Mouse (Mus musculus) lung, embryonic 15.5 days (tissue): Measurements from ENCODE around the gene Ddx20. TPM values are rescaled to one million over a fixed set of nuclear protein-coding genes. Genes with fewer than 3 reads are reported as not detected.
A peak's percentile ranks its signal among the peaks of the same experiment; 100 is the strongest.

ENCODE experiments used
- ATAC-seq: fragments of 200-750 bp; cut with Nextera tagmentation; 2 replicates; pipeline ENCODE4 v1.8.0; 2017; ENCODE audit warnings: moderate number of reproducible peaks, borderline replicate concordance; ENCODE audit not compliant: low FRiP score, low TSS enrichment; ENCODE audit errors: extremely low read depth
- H3K27ac ChIP-seq: fragments of 300-500 bp; sonication (generic); 2 replicates; pipeline ENCODE4 v1.5.1; 2015; ENCODE audit warnings: moderate library complexity, mild to moderate bottlenecking, inconsistent platforms
- H3K27me3 ChIP-seq: fragments of 300-500 bp; sonication (generic); 2 replicates; pipeline ENCODE4 v1.6.1; 2015; ENCODE audit warnings: inconsistent platforms
- H3K36me3 ChIP-seq: fragments of 300-500 bp; sonication (generic); 2 replicates; pipeline ENCODE4 v1.6.1; 2015; ENCODE audit warnings: inconsistent platforms
- H3K4me1 ChIP-seq: fragments of 300-500 bp; sonication (generic); 2 replicates; pipeline ENCODE4 v1.6.1; 2015; ENCODE audit warnings: inconsistent platforms
- H3K4me2 ChIP-seq: fragments of 300-500 bp; sonication (generic); 2 replicates; pipeline ENCODE4 v1.6.1; 2015; ENCODE audit warnings: inconsistent platforms, mild to moderate bottlenecking, moderate library complexity
- H3K4me3 ChIP-seq: fragments of 300-500 bp; sonication (generic); 2 replicates; pipeline ENCODE4 v1.5.1; 2015; ENCODE audit warnings: mild to moderate bottlenecking, inconsistent platforms
- H3K9ac ChIP-seq: fragments of 300-500 bp; sonication (generic); 2 replicates; pipeline ENCODE4 v1.6.1; 2015; ENCODE audit warnings: inconsistent platforms
- H3K9me3 ChIP-seq: fragments of 300-500 bp; sonication (generic); 2 replicates; pipeline ENCODE4 v1.6.1; 2016; ENCODE audit warnings: inconsistent platforms
- WGBS: fragments of 180-500 bp; shearing (Covaris S2); methylation state at CpG from one replicate; pipeline ENCODE4 v1.1.7; 2015; 5-methylcytosine and 5-hydroxymethylcytosine counted together
- polyA plus RNA-seq: library from polyadenylated mRNA; unstranded; fragments of >200 nt; fragmentation: Nextera tagmentation; extraction: Ambion mirVana; gene quantifications from 2 replicates; pipeline ENCODE4 v1.2.1, GENCODE M21; 2015

Gene Ddx20
- polyA plus RNA-seq: 40.8 and 41.3 TPM in 2 replicates

- Histone ChIP-seq H3K4me3 (peak within 1 kb of the TSS; percentile 85), H3K9ac (peak within 1 kb of the TSS; percentile 93), H3K27me3 (no peaks in the 10 kb centered on the region), H3K36me3 (peaks cover 23% of the 10 kb centered on the region), H3K9me3 (no peaks in the 10 kb centered on the region), H3K4me1 (peaks cover 7% of the 10 kb centered on the region), H3K27ac (peak within 1 kb of the TSS; percentile 69), H3K4me2 (peak within 1 kb of the TSS; percentile 60)
- ATAC-seq: peak; percentile 96
- 0% methylated on average over 70 of the region's 72 CpGs for WGBS
Observed at GRCm38 (mm10) chr3:105687324-105688060, at the start of gene Ddx20. Gene Ddx20, minus strand, starts transcription at chr3:105687574.

DNA sequence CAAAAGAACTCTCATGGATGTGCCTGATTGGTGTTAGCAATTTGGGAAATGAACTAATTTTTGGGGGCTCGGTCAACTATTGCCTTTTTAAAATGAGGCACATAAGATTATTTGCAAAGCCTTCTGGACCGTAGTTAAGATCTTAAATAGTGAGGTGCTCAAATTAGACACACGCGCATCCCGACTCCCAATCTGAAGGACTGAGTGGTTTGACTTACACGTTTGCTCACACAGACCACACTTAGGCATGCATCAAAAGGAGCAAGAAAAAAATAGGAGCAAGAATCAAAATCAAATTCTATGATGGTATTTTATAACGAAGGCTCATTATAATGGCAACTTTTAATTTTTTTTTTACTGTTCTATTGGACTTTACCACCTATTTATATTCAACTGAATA, 49.7 kb upstream of the Ddx20 start:
- WGBS: 85% methylated on average over 7 of the region's 7 CpGs
- H3K4me3 ChIP-seq: no peak overlapping the region
- H3K9ac ChIP-seq: no peak overlapping the region
- peaks cover 24% of the 10 kb centered on the region; the same call in 1 of the 2 replicates for H3K36me3 ChIP-seq
- no peak for ATAC-seq
- no peak overlapping the region for H3K27ac ChIP-seq
- H3K4me1 ChIP-seq: no peaks in the 10 kb centered on the region; the same call in 1 of the 2 replicates
- H3K4me2 ChIP-seq: no peak overlapping the region
- H3K9me3 ChIP-seq: no peaks in the 10 kb centered on the region
- H3K27me3 ChIP-seq: no peaks in the 10 kb centered on the region

DNA sequence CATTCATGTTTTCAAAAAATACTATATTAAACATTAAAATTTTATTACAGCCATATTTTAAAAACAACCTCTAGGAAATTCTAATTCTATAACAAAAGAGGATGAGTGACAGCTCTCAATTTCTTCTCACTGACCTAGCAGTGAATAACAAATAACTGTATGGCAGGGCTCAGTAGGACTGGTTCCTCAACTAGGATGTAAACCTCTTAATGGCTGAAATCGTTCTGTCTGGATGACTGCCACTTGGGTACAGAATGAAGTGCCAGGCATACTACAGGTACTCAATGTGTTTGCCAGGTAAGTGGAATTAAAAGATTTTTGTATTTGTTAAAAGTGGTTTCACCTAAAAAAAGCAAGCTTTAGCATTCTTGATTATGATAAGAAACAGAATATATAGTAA, 48.8 kb upstream of the Ddx20 start:
- WGBS: 55% methylated on average over 1 of the region's 1 CpGs
- H3K27me3 ChIP-seq: no peaks in the 10 kb centered on the region
- peaks cover 29% of the 10 kb centered on the region; the same call in 1 of the 2 replicates for H3K36me3 ChIP-seq
- no peaks in the 10 kb centered on the region; the same call in 1 of the 2 replicates for H3K4me1 ChIP-seq
- no peaks in the 10 kb centered on the region for H3K9me3 ChIP-seq
- ATAC-seq: no peak
- H3K27ac ChIP-seq: no peak overlapping the region
- H3K4me2 ChIP-seq: no peak overlapping the region
- no peak overlapping the region for H3K4me3 ChIP-seq
- no peak overlapping the region for H3K9ac ChIP-seq

- no peak overlapping the region for H3K9ac ChIP-seq
- no peak overlapping the region for H3K4me2 ChIP-seq
- no peak for ATAC-seq
- H3K27me3 ChIP-seq: no peaks in the 10 kb centered on the region
- H3K27ac ChIP-seq: peak overlapping the region; percentile 31; the same call in 1 of the 2 replicates
- H3K4me1 ChIP-seq: no peaks in the 10 kb centered on the region; the same call in 1 of the 2 replicates
- H3K36me3 ChIP-seq: peaks cover 37% of the 10 kb centered on the region; the same call in 1 of the 2 replicates
- H3K4me3 ChIP-seq: no peak overlapping the region
- H3K9me3 ChIP-seq: no peaks in the 10 kb centered on the region
Observed at GRCm38 (mm10) chr3:105735285-105735684, 47.9 kb upstream of the Ddx20 start.

DNA sequence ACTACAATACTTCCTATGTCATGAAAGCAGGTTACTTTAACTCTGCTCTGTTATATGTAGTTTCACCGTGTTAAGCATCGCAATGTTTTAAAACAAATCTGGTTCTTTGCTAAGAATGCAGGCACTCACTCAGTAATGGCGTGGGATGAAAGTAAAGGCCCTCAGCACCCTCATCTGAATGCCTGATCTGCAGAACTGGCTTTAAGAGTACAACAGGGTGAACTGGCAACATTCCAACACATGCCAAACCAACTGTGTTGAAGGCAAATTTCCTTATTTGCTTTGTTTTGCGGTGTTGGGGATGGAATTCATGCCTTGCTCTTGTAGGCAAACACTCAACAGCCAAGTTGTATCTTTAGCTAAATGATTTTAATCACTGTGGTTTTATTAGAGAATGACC, 46.2 kb upstream of the Ddx20 start:
- 69% methylated on average over 4 of the region's 4 CpGs for WGBS
- Histone ChIP-seq H3K9ac (no peak overlapping the region), H3K27me3 (no peaks in the 10 kb centered on the region), H3K36me3 (peaks cover 36% of the 10 kb centered on the region; the same call in 1 of the 2 replicates), H3K4me2 (no peak overlapping the region), H3K27ac (no peak overlapping the region), H3K4me3 (no peak overlapping the region), H3K9me3 (no peaks in the 10 kb centered on the region), H3K4me1 (no peaks in the 10 kb centered on the region; the same call in 1 of the 2 replicates)
- ATAC-seq: no peak

DNA sequence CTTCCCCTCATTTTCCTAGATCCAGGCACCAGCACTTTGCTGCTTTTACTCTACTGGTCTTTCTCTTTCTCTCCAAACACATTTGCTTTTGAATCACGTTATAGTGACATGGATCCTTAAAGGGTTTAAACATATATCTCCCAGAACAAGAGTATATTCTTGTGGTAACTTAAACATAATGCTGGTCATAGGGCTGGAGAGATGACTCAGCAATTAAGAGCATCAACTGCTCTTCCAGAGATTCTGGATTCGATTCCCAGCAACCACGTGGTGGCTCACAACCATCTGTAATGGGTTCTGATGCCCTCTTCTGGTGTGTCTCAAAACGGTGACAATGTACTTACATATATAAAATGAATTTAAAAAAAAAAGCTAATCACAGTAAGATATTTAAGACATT, 45.0 kb upstream of the Ddx20 start:
- WGBS: 91% methylated on average over 4 of the region's 4 CpGs
- H3K27ac ChIP-seq: no peak overlapping the region
- no peaks in the 10 kb centered on the region for H3K27me3 ChIP-seq
- no peak overlapping the region for H3K9ac ChIP-seq
- no peaks in the 10 kb centered on the region for H3K9me3 ChIP-seq
- H3K4me1 ChIP-seq: no peaks in the 10 kb centered on the region; the same call in 1 of the 2 replicates
- peaks cover 33% of the 10 kb centered on the region; the same call in 1 of the 2 replicates for H3K36me3 ChIP-seq
- ATAC-seq: no peak
- H3K4me3 ChIP-seq: no peak overlapping the region
- no peak overlapping the region for H3K4me2 ChIP-seq

DNA sequence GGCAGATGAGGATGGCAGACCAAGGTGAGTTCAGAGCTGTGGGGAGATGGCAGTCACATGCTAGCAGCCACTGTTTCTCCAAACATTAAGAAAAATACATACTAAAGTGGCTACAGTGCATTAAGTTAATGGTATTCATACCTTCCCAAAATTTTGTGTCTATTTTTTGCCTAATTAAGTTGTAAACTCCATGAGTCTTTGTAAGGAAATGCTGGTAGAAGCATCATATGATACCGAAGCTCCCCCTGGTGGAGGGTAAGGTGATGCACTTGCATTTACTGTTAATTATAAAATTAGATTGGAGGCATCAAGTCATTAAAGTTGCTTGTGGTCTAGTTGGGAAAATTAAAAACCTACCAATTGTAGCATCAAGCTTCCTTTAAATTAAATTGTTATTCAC, 38.7 kb upstream of the Ddx20 start:
- peaks cover 11% of the 10 kb centered on the region; the same call in 1 of the 2 replicates for H3K36me3 ChIP-seq
- 0% methylated on average over 1 of the region's 1 CpGs for WGBS
- no peak for ATAC-seq

DNA sequence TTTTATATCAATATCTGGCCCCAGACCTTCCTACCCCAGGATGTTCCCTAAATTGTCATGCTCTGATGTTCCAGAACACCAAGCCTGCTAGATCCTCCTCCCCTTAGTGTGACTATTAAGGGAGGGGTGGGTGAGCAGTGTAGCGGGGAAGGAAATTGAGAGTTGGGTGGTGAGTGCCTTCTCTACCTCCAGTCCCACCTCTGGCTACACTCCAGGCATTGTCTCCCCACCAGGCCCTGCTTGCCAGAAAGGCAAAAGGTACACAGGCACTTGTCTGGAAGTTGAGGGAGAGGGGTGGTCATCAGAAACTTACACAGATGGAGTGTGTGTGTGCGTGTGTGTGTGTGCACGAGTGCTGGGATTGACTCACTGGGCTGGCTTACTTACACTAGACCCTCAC, 35.1 kb upstream of the Ddx20 start:
- no peak for ATAC-seq
- WGBS: 81% methylated on average over 3 of the region's 3 CpGs
- Histone ChIP-seq H3K4me3 (no peak overlapping the region), H3K27me3 (no peaks in the 10 kb centered on the region), H3K36me3 (0 out of 2 replicates have a peak, but pooled peaks cover 1% of the 10 kb centered on the region), H3K9me3 (no peaks in the 10 kb centered on the region), H3K27ac (no peak overlapping the region), H3K4me2 (no peak overlapping the region), H3K4me1 (no peaks in the 10 kb centered on the region), H3K9ac (no peak overlapping the region)

More for the DNA sequence above, 38.7 kb upstream of the Ddx20 start:
- Histone ChIP-seq H3K9ac (no peak overlapping the region), H3K27me3 (no peaks in the 10 kb centered on the region), H3K9me3 (no peaks in the 10 kb centered on the region), H3K4me1 (no peaks in the 10 kb centered on the region), H3K4me2 (no peak overlapping the region), H3K4me3 (no peak overlapping the region), H3K27ac (no peak overlapping the region)

DNA sequence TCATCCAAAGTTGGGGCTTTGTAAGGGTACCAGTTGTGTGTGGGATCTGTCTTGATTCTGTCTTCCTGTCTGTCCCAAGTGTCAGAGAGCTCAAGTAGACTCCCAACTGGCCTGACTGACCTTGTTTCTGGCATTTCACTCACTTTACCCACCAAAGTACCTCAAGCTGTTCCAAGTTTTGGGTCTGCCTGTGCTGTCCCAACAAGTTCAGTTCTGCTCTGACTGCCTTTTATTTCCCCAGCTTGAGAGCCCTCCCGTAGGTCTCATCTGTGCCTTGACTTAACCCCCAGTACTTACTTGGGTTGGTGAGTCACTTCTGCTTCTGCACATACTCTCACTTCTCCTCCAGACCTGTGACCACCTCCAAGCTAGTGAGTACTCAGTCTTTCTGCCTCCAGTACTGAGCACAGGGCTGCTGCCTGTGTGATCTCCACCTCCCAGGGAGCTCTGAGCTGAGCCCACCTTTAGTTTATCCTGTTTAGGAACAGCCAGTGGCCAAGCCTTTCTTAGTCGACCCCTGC, 34.4 kb upstream of the Ddx20 start:
- no peak overlapping the region for H3K9ac ChIP-seq
- H3K9me3 ChIP-seq: no peaks in the 10 kb centered on the region
- H3K36me3 ChIP-seq: 0 out of 2 replicates have a peak, but pooled peaks cover 4% of the 10 kb centered on the region
- no peaks in the 10 kb centered on the region for H3K27me3 ChIP-seq
- H3K4me3 ChIP-seq: no peak overlapping the region
- no peak for ATAC-seq
- H3K4me2 ChIP-seq: no peak overlapping the region
- H3K4me1 ChIP-seq: no peaks in the 10 kb centered on the region
- WGBS: 60% methylated on average over 2 of the region's 2 CpGs
- H3K27ac ChIP-seq: no peak overlapping the region

GRCm38 (mm10) chr3:105720514-105720913, 33.1 kb upstream of the Ddx20 start:
- Histone ChIP-seq H3K4me3 (no peak overlapping the region), H3K36me3 (0 out of 2 replicates have a peak, but pooled peaks cover 4% of the 10 kb centered on the region), H3K9ac (no peak overlapping the region), H3K4me1 (0 out of 2 replicates have a peak, but pooled peaks cover 9% of the 10 kb centered on the region), H3K27ac (no peak overlapping the region), H3K27me3 (no peaks in the 10 kb centered on the region), H3K9me3 (no peaks in the 10 kb centered on the region), H3K4me2 (no peak overlapping the region)
- no peak for ATAC-seq
- WGBS: 60% methylated on average over 4 of the region's 4 CpGs

DNA sequence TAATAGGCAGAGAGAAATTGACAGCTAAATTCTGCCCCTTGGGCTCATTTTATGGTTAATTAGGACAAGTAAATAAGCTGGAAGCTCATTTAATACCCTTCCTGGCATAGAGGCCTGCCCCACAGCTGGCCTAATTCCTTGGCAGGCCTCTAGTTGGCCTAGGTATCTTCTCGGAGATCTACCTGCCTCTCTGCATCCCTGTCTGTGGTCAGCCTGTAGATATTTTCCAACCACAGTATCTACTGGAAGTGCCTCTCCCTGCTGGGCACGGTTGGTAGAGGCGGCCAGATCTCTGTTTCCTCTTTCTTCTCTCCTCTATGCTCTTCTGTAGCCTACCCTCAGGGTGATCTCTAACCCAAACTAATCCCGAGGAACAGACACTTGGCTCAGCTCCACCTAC, 32.6 kb upstream of the Ddx20 start:
- 0 out of 2 replicates have a peak, but pooled peaks cover 4% of the 10 kb centered on the region for H3K36me3 ChIP-seq
- WGBS: 73% methylated on average over 4 of the region's 4 CpGs
- H3K4me1 ChIP-seq: 0 out of 2 replicates have a peak, but pooled peaks cover 9% of the 10 kb centered on the region
- H3K9me3 ChIP-seq: no peaks in the 10 kb centered on the region
- no peak overlapping the region for H3K4me3 ChIP-seq
- no peak for ATAC-seq
- no peak overlapping the region for H3K27ac ChIP-seq
- no peak overlapping the region for H3K4me2 ChIP-seq
- no peaks in the 10 kb centered on the region for H3K27me3 ChIP-seq
- H3K9ac ChIP-seq: no peak overlapping the region

GRCm38 (mm10) chr3:105718746-105719145, 31.4 kb upstream of the Ddx20 start:
- Histone ChIP-seq H3K27me3 (no peaks in the 10 kb centered on the region), H3K4me1 (peaks cover 16% of the 10 kb centered on the region; the same call in 1 of the 2 replicates), H3K27ac (no peak overlapping the region), H3K36me3 (0 out of 2 replicates have a peak, but pooled peaks cover 4% of the 10 kb centered on the region), H3K4me2 (no peak overlapping the region), H3K9ac (no peak overlapping the region), H3K9me3 (no peaks in the 10 kb centered on the region), H3K4me3 (no peak overlapping the region)
- 37% methylated on average over 4 of the region's 4 CpGs for WGBS
- no peak for ATAC-seq
